Mouse (Mus musculus) right cerebral cortex, postnatal 14 days (tissue): ENCODE measurements around the gene Thbs3.
"Not testable (repeated sequence)": the region's sequence is repeated elsewhere in the genome, so short reads cannot be mapped to it uniquely, and the experiment has no call there.

ENCODE experiments used
- DNase-seq: peaks from one replicate; pipeline ENCODE4 v3.0.0; 2022

Thbs3 gene

DNA sequence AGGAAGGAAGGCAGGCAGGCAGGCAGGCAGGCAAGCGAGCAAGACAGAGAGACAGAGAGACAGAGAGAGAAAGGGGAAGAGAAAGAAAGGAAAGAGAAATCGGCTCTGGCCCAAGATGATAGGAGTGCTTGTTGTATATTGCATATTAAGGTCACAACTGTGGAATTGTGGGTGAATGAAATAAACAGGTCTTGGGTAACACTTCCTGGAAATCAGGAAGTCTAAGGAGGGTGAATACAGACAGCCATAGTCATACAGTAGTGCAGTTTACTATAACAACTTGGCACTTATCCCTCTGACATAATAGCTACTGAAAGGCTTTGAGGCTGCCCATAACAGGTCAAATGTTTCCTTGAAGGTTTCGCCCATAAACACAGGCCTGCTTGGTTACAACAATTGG, 15.1 kb upstream of the Thbs3 start:
- DNase-seq: no peak

DNA sequence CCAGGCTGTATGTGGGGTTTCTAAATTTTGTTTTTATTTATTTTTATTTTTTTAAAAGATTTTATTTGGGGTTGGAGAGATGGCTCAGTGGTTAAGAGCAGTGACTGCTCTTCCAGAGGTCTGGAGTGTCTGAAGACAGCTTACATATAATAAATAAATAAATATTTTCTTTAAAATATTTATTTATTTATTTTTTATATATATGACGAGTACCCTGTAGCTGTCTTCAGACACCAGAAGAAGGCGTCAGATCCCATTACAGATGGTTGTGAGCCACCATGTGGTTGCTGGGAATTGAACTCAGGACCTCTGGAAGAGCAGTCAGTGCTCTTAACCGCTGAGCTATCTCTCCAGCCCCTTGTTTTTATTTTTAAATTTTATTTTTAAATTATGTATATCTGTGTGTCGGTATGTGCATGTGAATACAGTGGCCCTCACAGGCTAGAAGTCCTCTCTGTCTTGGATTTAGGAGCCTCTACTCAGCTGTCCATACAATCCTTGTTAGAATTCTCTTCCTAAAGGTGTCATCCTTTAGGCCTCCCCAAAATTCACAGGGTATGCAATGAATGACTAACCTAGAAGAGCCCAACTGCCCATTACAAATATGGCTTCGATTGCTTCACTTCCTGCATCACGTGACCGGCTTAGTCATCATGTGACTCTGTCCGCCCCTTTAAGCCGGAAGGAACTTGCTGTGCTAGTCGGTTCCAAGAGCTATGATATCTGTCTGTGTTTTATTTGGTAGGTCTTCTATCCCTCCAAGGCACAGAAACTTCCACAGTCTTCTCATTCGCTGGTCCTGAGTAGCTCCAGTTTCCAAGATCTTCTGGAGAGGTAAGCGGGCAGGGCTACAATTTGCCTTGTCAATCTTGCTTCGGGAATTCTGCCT, 12.5 kb upstream of the Thbs3 start, which contains the start of gene Gba:
TSS of gene Gba (plus strand) at position 676 of the 889 bp plus-strand sequence.
- DNase-seq: peak; percentile 79

DNA sequence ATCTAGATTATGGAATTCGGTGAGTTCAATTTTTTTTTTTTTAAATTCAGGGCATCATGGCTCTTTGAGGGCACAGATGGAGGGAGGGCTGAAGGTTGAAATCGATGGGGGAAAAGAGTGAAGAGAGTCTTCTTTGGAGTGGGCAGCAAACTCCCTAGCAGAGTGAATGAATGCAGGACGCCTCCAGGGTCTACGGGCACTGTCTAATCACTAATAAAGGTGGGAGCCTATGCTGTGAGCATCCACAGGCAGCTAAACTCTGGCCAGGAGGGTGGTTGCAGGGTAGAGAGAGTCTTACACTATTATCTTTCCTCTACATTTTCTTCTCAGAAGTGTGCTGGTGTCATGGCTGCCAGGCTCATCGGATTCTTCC, 11.9 kb upstream of the Thbs3 start:
- no peak for DNase-seq

DNA sequence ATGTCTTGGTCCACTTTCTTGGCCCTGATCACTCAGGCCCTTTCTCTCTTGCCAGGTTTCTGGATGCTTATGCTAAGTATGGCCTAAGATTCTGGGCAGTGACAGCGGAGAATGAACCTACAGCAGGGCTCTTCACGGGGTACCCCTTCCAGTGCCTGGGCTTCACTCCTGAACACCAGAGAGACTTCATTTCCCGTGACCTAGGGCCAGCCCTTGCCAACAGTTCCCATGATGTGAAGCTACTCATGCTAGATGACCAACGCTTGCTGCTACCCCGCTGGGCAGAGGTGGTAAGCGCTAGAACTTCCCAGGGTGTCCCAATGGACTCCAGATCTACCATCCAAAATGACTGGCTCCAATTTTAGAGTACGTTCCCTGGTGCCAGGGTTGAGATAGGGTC, 8.9 kb upstream of the Thbs3 start:
- no peak for DNase-seq

DNA sequence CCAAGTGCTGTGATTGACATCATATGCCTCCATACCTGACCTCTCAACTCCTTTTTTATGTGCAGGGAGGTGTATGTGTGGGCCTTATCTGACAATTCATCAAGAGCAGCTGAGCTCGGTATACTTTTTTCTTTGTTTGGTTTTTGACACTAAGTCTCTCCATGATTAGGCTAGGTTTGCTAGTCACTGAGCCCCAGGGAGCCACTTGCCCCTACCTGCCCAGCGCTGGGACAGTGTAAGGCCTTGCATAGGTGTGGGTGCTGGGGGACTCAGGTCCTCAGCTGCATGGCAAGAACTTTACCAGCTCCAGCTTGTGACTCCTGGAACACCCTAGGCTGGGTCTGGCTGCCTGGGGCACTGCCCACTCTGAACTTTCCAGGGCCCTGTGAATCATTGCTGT, 8.3 kb upstream of the Thbs3 start:
- no peak for DNase-seq

DNA sequence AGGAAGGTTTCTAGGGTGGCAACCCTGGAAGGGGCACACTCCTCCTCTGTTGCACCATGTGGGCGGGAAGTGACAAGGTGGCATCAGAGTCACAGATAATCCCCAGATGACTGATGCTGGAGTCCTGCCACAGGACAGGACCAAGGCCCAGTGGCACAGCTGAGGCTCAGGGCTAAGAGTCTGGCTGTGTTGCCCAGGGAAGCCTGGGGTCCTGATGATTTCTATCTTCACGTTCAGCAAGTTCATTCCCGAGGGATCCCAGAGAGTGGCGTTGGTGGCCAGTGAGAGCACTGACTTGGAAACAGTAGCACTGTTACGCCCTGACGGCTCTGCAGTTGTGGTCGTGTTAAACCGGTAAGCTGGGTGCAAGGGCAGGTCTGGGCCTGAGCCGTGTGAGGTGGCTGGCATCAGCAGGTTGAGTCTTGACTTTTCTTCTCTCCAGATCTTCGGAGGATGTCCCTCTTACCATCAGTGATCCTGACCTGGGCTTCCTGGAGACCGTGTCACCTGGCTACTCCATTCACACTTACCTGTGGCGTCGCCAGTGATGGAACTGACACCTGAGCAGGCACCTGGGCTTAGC, 6.8 kb upstream of the Thbs3 start:
- DNase-seq: no peak

DNA sequence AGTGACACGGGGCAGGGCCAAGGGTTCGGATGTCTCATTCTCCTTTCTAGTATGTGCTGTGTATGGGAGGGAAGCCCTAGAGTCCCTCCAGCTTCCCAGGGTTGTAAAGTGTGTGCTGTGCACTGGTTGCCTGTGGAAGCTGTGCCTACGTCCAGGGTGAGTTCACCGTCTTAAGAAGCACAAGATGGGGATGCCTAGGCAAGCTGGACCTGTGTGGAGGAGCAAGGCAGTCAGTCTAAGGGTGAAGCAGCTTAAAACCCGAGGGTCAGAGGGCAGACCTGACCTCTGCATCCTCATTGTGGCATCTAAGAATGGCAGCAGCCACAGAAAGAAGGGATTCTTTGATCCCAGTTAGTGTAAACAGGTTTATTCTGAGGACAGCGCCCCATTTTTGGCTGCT, 6.2 kb upstream of the Thbs3 start:
- DNase-seq: no peak

DNA sequence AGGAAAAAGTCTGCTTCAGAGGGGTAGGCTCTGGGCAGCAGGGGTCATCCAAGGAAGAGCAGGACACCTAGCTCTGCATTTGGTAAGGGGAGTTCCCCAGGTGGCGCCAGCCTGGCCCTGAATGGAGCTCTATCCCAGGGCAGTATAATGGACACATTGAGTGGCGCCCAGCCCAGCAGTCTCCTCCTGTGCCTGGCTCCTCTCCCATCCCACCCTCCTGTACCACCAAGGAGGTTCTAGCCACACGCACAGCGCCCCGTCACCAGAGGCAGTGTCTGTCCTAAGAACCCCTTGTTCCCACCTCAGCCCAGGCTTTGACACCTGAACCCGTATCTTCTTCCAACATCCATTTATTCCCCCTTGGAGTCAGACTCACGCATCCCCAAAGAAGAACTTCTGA, 5.2 kb upstream of the Thbs3 start:
- no peak for DNase-seq

DNA sequence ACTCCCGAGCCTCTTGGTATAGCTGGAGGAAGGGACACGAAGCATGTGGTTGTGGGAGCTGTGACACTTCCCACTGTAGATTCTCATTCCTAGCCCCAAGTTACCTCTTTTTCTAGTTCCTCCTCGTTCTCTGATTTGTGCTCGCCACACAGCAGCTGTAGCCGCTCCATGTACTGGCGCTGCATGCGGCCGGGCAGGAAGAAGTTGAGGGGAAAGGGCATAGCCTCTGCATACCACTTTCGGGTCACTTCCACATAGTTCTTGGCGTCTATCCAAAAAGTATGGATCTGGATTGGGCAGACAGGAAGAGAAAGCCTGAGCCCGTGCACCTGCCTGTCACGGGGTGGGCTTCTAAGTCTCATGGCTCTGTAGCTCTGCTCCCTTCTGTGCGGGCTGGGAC, 4.8 kb upstream of the Thbs3 start:
- no peak for DNase-seq

DNA sequence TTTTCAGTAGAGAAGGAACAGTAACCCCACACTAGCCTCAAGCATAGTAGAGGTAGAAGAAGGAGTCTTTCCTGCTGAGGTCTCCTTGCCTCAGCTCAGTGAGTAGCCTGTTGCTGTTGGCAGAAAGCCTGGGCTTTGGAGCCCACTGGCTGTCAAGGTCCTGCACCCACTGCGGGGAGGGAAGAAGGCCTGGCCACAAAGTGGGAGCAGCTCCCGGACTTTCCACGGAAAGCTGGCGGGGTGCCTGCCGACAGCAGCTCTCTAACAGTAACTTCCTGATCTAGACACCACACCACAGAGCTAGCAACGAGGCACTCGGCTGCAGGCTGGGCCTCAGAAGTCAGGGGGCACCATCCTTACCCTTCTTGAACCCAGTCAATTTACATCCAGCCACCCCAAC, 4.2 kb upstream of the Thbs3 start:
- no peak for DNase-seq

DNA sequence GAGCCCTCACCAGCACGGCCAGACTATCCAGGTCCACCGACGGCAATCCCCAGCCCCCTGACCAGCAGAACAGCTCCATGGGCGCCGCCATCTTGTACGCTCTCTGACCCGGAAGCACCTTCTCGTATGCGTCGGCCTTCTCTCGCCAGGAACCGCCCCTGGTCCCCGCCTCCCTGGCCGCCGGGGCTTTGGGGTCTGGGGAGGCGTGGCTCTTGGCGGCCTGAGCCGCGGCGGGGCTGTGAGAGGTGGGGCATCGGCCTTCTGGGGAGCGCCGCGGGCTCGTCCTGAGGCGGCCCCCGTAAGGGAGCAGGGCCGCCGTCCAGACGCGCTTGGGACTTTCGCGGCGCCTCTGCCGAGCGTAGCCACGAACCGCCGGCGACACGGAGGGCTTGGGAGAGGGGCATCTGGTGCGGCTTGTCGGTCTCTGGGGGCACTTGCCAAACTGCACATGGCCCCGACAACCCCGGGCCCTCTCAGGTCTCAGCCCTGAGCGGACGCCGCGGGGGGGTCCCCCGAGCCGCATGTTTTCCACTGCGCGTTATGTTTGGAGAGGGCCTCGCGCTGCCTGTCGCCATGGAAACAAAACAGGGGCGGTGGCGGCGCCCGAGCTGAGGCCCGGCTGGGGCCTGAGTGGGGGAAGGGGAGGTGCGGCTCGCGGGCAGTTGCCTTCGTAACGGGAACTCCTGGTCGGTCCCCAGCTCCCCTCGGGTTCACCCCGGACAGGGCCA, 1.0 kb upstream of the Thbs3 start:
- DNase-seq: peak; percentile 90

DNA sequence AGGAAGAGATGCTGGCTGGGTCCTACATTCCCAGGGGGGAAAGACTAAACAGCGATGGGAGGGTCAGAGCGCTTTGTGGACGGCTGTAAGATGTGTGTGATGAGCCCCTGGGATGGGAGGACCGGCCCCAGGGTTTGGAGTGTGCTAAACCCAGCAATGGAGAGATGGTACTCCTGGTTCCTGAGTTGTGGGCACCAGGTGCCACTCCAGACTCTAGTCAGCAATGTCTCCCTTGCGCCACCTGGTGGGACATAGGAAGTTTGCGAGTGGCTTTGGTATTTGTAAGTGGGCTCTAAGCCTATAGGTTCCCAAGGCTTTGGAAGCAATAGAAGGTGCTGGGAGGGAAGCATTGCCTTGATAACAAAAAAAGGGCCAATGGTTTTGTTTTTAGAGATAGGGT, 873 bp downstream of the Thbs3 start:
- DNase-seq: peak; percentile 87

DNA sequence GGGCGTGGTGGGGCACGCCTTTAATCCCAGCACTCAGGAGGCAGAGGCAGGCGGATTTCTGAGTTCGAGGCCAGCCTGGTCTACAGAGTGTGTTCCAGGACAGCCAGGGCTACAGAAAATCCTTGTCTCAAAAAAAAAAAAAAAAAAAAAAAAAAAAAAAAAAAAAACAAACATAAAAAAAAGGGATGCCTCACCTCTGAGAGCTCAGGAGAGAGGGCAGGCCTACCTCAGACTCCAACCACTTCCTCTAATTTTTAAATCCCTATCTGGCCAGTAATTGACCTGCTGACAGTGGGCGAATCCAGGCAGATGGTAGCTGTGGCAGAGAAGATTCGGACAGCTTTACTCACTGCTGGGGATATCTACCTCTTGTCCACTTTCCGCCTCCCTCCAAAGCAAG, 1.4 kb downstream of the Thbs3 start:
- DNase-seq: not testable (repeated sequence)

DNA sequence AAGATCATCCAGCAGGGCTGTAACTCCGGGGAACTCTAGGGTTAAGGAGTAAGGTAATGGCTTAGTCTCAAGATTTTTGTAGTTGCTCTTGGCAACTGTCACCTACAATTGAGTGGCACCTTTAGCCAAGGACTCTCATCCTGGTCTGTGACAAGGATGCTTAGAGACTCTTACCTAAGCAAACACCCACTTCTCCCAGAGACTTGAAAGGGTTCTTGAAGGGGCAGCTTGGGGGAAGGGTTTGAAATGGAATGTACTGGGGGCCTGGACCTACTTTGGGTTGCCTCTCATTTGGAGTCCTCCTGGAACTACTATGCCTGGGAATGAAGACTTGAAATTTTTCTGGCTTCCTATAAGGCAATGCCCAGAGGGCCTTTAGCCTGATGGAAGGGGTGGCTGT, 3.3 kb downstream of the Thbs3 start:
- no peak for DNase-seq

DNA sequence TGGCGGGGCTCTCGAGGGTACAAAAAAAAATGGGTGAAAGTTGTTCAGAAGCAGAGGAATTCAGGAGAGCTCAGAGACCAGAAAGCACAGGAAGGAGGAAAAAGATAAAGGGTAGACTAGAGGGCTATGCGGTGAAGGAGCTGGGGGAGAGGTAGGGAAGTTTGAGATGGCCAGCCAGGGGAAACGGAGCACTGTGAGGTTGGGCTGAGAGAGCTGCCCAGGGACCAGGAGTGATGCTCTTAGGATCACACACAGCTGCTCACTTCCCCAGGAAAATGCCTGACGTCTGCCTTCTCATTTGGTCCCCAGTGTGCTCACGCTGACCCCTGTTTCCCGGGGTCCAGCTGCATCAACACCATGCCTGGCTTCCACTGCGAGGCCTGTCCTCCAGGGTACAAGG, 4.6 kb downstream of the Thbs3 start:
- peak; percentile 1 for DNase-seq

DNA sequence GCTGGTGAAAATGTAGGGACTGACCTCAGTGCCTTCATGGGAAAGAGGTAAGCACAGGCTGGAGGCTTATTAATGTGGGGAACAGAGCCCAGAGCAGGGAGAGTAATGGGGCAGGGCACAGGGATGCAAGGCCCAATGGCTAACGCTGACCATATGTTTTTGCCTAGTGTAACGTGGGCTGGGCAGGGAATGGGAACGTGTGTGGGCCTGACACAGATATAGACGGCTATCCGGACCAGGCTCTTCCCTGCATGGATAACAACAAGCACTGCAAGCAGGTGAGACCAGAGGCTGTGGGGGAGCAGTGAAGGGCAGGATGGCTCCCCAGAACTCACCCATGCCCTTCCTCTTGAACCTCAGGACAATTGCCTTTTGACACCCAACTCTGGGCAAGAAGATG, 6.2 kb downstream of the Thbs3 start:
- DNase-seq: peak; percentile 8

DNA sequence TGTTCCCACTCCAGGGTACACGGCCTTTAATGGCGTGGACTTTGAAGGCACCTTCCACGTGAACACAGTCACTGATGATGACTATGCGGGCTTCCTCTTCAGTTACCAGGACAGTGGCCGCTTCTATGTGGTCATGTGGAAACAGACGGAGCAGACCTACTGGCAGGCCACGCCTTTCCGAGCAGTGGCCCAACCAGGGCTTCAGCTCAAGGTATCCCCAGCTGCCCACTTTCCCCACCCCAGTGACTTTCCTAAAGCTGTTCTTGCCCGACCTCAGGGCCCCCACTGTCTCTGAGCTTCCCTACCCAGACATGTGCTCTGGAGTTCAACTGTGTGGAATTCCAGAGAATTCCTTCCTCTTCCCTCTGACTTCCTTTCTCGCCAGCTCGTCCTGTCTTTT, 9.8 kb downstream of the Thbs3 start:
- no peak for DNase-seq

DNA sequence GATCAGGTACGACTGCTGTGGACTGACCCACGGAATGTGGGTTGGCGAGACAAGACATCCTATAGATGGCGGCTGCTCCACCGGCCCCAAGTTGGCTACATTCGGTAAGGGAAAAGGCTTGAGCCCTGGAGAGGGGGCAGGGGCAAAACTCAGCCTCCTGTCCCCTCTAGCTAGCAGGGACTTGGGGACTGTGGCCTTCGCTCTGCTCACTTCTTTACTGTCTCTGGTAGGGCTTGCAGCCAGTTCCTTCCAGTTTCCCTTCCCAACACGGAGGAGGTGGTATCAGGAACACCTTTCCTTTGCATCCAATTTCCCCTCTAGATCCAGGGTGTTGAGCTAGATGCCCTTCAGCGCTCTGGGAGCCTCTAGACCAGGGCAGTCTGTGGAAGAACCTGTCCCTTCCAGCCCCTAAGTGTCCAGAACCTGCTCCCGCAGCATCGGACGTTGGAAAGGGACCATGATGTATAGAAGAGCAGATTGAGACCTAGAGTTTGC, 10.4 kb downstream of the Thbs3 start:
- no peak for DNase-seq

DNA sequence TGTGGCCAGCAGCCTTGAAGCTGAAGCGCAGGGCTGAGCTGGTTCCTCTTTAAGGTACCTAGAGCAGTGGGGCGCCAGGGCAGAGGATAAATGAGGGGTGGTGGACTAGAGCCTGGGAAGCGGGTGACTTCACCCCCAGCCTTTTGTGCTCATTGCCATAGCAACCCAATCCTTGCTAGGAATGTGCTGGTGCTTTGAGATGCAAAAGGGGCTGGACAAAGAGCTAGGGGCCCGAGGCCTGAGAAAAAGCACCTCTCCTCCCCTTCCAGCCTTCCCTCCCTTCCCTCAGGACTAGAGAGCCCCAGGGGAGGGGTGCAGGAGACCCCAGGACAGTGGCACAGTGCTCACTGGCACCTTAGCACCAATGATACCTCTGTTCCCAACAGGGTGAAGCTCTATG, 10.9 kb downstream of the Thbs3 start:
- no peak for DNase-seq

DNA sequence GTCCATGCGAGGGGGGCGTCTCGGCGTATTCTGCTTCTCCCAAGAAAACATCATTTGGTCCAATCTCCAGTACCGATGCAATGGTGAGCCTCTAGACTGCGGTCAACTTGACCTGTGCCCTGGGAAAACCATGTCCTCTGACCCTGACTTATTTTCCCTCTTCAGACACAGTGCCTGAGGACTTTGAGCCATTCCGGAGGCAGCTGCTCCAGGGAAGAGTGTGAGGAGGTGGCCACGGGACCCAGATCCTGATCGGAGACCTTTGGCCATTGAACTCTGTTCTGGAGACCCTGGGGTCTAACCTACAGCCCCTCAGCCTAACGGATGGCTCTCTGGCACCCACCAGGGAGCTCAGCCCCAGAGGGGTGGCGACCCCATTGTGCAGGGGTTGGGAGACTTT, 11.4 kb downstream of the Thbs3 start:
- no peak for DNase-seq

DNA sequence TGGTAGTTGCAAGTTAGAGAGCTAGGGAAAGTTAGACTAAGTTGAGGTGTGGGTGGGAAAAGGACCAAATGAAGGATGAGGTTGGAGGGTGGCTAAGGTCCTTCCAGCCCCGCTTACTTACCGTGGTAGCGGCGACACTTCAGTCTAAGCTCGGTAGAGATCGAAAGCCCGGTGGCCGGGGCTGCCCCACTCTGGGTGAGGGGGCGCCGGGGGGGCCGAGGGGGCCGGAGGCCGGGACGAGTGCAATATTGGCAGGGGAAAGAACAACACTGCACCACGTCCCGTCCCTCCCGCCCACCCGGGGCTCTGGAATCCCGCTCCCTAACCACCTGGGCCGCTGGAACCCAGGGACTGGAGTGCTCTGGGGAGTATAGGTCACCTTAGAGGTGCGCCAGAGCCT, 11.9 kb downstream of the Thbs3 start, which contains the start of gene Mtx1:
TSS of gene Mtx1 (minus strand) at position 189 of the 400 bp plus-strand sequence.
- no peak for DNase-seq

DNA sequence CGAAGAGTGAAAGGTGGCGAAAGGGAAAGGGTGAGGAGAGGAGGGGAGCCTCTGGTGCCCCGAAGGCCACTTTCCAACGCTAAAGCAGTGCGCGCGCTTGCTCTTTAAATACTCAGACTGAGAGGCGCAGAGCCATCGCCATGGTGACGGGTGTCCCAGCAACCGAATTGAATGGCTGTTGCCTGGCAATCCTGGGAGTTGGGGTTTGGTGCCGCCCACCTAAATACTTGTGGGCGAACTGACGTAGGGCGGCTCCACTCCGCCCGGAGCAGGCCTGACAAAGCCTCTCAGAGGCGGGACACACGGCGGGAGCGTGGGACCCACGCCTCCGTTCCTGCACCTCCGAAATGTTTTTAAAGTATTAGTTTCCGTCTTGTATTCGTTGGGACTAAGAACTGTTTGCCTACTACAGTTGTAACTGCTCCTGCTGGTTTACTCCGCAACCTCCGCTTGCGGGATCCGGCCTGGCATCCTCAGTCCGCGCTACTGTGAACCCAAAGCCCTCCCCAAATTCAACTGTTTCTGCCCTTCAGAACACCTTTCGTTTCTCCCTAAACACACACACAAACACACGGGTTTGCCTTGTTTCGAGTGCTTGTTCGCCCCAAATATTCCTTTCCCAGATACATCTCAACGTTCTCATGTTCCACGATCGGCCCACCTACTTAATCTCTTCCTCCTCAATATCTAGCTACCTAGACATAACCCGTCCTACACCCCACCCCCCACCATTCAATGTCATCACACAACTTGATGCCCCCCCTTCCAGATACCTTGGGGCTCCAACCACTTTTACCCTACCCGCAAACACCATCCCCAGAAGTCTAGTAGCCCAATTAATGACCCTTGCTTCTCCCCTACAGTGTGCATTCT, 12.6 kb downstream of the Thbs3 start:
- peak; percentile 85 for DNase-seq

DNA sequence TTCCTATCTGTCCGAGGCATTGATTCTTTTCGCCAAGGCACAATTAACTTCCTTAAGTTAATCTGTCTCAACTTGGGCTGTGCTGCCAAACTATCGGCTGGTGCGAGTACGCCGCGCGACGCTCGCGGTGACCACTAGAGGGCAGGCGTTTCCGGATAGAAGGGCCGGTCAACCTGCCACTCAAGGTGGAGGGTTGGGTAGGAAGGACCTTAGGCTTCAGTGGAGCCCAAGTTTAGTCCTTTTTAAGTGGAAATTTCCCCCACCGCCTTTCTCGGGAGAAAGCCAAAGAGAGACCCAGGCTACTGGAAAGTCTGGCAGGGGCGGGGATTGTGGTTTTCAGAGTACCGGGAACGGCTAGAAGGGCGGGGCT, 13.2 kb downstream of the Thbs3 start:
- peak; percentile 82 for DNase-seq
